Mouse (Mus musculus) left cerebral cortex, adult 18-20 months (tissue): ENCODE measurements around the gene Sowaha. TPM values are rescaled to one million over a fixed set of nuclear protein-coding genes. Genes with fewer than 3 reads are reported as not detected.

Experiments
- DNase-seq, 2 experiments: peaks; one replicate each; pipeline ENCODE4 v3.0.0; 2021 to 2022; ENCODE audit warnings: low spot score in 2 of 2, mixed read lengths in 1 of 2
- total RNA-seq, 2 experiments: library from RNA; stranded (reverse); gene quantifications; 2 replicates each; pipeline ENCODE4 v1.2.3; 2021

The Sowaha gene
- total RNA-seq, 2 experiments from 2014 or later = 61.7 to 78.5 TPM

DNA sequence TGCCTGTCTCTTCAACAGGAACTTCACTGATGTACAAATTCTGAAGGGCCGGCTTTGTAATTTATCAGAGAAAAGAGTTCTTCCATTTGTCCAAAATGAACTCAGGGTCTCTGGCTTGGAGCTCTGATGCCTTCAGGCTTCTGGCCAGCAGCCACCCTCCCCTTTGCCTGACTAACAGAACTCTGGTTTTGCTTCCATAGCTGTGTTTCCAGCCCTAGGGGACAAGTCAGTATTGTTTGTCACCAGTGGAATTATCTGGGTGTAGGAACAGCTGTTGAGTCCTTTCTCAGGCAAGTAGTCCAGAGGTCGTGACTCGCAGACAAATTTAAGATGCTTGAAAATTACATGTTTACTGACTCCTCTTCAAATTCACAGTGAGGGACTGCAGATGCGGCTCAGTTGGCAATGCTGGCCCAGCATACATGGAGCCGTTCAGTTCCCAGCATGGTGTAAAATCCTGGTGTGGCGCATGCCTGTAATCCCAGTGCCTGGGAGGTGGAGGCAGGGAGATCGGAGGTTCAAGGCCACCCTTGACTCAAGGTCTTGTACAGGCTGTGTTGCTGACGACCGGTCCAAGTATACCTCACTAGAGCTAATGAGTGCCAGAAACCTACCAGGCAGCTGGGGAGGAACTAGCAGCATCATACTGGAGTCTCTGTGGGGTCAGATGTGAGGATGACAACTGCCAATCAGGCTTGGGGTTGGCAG lies 27.2 kb upstream of the Sowaha start:
- DNase-seq = no peak

DNA sequence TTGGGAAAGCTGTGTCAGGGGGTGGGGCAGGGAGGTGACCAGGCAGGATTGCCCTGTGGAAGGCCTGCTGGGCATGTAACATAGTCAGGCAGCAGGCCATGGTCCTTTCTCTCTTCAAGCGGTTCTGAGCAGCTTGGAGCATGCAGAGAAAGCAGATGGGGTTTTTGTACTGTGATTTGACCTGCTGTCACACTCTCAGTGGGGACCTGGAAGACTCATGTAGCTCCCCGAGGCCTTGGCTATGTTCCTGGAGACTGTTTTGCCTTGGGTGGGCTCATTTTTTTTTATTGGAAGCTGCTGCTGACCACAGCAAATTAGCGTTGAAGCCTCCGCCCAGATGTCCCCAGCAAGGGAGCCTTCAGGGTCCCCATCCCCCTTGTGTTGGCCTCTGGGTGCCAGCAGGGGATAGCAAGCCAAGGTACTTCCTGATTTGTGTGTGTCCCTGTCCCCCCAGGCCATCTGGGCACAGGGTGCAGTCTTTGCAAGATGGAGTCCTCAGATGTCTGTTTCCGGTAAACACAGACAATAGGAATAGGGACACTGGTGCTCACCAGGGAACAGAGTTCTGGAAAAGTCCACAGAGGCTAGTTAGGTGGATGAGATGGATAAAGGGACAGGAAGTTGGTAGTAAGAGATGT lies 25.1 kb upstream of the Sowaha start:
- no peak for DNase-seq

DNA sequence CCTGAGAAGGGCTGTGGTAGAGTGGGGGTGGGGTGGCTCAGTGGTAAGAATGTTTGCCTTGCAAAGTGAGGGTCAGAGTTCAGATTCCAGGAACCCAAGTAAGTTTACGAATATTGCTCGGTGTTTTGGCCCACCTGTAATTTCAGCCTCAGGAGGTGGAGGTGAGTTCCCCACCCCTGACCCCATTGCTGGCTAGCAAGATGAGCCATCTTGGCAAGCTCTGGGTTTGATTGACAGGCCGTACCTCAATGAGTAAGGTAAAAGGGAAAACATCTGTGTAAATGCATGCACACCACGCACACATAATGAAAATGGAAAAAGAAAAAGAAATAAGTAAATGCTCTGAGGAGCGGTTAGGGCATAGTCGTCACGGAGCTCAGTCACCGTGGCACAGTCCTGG lies 24.3 kb upstream of the Sowaha start:
- no peak for DNase-seq

DNA sequence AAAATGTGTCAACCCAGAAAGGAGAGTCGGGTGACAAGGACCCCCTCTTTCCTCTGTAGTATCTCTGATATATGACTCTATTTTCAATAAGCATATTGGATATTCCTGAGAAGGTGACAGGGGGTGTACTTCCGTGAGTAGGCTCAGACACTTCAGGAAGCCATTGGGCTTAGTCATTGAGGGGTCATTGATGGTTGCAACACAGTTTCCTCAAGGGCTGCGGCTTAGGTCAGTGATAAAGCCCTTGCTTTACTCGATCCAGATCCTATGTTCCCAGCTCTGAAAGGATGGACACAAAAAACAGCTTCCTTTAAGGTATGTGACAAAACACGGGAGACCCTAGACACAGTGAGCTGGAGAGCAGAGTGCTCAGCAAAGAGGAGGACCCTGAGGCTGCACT lies 23.7 kb upstream of the Sowaha start:
- no peak for DNase-seq

DNA sequence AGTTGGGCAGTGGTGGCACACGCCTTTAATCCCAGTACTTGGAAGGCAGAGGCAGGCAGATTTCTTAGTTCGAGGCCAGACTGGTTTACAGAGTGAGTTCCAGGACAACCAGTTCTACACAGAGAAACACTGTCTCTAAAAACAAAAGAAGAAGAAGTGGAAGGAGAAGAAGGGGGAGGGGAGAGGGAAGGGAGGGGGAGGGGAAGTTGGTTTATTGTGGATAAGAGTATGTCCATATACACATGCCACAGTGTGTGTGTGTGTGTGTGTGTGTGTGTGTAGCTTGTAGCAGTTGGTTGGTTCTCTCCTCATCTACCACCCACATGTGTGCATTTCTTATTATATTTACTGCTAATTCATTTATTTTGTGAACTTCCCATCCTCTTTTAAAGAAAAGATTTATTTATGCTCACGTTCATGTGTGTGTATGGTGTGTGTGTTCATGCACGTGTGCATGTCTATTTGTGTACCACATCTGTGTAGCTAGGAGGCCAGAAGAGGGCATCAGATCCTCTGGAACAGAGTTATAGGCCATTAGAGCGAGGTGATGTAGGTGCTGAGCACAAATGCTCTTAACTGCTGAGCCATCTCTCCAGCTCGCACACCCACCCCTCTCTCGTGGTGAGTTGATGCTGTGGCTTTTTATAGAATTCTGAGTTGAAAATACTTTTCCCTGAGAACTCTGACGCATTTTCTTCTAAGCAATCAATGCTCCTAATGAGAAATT lies 22.1 kb upstream of the Sowaha start:
- peak in 1 of 2 experiments; percentile 52 for DNase-seq

DNA sequence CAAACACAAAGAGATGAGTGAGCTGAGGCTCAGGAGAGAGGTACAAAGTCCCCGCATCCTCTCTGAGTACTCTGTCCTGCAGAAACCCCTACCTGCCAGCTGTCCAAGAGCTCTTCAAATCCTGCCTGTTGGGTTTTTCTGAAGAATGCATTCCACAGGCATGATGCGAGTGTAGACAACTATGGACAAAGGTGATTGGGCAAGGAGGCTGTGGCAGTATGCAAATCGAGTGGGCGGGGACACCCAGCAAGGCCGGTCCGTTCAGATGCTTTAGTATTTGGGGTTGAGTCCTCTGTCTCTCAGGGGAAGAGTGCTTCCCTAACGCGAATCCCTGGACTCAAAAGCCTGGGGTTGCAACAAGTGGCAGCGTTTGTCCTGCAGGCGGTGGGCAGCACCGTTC lies 20.5 kb upstream of the Sowaha start:
- no peak for DNase-seq

DNA sequence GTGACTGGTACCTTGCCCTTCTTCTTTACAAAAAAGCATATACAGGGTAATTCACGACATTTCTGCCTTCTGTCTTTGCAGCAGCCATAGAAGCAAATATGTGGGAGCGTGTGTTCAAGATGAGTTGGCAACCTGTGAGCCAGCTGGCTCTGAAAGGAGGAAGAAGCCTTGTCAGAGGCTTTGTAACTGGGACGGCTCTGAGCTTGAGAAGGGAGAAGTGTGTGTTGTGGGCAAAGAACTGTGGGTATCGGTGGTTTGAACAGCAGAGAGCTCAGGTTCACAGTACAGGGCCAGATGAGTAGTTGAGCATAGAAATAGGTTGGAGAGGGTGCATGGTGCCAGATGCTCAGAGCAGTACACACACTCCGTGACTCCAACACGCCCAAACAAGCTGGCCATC lies 16.9 kb upstream of the Sowaha start:
- peak; percentile 54 to 67 for DNase-seq

DNA sequence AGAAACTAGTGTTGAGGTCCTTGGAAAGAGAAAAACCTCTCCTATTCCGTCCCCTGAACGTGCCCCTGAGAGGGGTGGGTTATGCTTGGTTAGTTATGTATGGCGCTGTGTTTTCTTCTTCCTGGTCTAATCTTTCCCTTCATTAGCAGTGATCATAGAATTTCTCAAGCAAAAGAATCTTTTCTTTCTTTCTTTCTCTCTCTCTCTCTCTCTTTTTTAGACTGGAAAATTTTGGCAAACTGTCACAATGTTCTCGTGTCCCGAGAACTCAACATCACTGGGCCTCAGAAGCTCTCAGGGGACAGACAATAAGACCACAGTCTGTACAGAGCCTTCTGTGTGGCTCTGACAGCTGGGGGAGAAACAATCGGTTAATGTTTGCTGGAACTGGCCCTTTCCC lies 15.3 kb upstream of the Sowaha start:
- DNase-seq = no peak

DNA sequence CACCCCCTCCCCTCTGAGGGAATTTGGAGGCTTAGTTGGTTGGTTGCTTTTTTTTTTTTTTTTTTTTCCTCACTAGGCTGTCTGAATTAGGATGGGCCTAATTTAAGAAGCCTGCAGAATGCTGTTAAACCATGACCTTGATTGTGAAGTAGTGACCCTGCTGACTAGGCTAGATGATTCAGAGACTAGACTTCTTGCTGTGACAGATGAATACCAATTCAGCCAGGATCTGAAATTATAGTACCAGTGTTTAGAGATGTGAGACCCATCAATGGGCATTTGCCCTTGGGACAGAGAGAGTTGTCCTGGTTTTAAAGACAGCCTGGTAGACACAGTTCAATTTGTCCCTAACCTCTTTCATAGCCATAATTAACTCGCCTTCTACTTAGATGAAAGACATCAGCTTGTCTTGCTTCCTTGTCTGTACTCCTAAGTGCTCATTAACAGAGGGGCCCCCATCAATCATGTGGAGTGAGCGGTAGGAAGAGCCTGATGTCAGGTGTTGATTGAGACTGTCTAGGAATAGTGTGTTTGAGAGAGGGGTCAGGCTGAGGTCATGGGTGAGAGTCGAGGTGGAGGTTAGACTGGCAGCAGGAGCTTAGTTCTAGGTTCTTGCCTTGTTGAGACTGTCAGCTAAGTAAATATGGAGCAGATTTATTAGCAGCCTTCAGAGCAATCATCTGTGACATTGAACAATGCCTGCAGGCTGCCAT lies 13.3 kb upstream of the Sowaha start:
- no peak for DNase-seq

DNA sequence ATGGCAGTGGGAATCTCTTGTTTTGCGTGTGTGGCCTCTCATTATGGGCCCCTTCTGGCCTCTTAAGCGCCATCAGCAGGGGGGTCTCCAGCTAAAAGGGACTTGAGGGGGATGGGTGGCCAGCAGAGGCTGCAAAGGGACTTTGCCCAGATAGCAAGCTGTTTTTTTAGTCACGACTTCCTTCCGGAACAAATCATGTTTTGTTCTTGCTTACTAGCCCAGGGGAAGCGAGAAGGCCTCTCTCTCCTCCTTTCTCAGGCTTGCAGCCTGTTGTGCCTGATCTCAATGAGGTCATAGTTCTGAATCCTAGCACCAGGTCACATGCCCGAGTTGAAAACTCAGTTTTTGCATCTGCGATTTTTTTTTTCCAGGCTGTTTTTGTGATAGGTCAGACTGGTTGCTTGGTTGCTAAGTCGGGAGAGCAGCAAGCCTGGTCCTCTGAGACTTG lies 11.9 kb upstream of the Sowaha start:
- no peak for DNase-seq

DNA sequence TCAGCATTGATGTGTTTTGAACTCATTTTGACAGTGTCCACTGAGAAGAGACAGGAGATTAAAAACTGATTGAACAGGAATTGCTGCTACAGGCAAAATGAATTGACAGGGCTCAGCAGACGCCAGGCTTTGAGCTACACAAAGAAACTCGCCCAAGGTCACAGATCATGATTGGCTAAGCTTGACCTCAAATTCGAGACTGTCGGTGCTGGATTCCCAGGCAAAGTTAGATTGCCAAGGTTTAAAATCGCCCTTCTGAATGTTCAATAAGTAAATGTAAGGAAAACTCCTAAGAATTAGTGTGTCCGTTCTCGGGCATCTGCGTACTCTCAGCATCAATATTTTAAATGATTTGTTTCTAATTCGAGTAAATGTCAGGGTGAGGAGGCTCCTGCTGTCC lies 9.3 kb upstream of the Sowaha start:
- no peak for DNase-seq

DNA sequence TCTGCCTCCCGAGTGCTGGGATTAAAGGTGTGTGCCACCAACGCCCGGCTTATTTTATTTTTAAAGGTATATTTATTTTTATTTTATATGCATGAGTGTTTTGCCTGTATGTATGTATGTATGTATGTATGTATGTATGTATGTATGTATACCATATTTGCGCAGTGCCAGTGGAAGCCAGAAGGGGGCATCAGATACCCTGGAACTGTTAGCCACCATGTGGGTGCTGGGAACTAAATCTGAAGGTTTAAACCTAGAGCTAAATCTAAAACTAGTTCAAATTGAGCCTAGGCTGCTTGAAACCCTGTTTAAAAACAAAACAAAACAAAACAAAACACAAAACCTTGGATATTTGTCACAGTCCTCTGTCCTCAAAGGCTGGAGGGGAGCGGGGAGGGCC lies 8.9 kb upstream of the Sowaha start:
- no peak for DNase-seq

DNA sequence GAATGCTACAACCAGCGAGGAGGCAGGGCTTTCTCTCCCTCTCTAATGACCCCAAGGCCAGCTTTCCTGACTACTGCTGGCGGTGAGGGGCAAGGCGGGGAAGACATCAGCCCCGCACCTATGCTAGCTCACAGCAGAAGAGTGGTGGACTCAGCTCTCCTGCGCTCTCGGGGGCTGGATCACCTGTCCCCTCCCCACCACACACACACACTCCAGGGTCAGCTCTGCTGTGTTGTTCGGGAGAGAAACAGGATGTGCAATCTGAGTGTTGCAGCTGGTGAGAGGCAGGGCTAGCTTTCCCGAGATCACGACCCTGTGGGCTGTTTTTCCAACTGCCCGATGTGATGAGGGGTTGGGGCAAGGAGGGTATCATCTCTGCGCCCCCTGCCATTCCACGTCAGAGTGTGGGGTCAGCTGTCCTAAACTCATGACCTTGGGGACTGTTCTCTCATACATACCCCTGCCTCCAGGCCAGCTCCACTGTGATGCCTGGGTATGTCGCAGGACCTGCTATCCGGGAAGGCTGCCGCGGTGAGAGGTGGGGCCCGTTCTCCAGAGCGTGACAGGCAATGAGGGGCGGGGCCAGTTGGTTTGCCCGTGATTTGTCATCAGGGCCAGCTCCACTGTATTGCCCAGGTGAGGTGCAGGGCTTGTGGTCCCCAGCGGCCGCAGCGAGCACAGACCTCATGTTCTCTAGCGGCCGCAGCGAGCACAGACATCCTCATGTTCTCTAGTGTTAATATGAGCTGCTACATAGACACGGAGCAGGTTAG lies 6.9 kb upstream of the Sowaha start:
- DNase-seq = no peak

DNA sequence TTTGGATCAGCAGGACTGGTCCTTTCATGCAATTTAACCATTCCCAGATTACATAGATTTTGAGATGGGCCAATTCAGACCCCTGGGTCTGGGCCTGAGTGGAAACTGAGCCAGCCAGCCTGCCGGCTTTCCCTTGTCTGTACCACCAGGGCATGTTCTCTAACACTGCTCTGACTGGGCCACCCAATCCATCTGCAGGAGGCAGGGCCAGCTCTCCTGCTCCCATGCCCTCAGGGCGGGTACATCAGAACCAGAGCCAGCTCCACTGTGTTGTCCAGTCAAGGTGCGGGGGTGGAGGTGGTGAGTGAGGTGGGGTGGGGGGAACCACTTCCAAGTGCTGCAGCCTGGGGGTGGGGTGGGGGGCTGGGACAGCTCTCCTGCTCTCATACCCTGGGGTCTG lies 6.3 kb upstream of the Sowaha start:
- DNase-seq = no peak

DNA sequence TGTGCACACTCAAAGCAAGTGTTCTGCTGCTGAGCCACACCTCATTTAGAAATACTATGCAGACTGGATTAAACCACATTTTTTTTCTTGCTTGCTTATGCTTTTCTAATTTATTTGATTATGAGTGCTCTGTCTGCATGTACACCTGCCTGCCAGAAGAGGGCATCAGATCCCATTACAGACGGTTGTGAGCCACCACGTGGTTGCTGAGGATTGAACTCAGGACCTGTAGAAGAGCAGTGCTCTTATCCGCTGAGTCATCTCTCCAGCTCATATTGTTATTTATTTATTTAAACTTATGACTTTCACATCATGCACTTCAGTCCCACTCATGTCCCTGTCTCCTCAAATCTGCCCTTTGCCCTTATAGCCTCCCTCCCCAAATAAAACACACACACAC lies 5.6 kb upstream of the Sowaha start:
- DNase-seq = no peak

DNA sequence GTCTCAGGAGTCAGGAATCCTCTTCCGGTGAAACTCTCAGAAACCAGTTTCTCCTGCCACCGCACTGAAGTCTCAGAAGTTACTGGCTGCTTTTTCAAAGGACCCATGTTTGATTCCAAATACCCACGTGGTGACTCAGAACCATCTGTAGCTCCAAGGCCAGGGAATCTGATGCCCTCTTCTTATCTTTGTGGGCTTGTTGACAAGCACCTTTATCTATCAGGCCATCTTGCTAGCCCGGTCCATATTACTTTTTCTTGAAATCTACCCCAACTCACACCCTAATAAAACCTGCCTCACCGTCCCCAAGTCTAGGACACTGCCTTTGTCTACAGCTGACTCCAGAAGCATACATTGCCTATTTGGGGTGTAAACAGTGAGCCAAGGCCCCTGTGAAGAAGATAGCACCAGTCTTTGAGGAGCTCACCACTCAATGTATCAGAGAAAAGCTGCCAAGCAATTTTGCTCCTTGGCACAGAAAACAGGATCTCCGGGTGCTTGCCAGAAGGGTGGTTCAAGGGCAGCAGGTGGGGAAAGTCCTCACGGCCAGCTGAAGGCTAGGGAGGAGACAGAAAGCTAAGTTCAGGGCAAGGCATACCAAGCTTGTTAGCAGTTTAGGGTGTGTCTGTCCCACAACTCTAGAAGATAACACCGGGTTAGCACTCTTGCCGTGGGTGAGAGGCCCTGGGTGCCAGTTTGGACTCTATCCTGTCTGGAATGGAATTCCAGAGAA lies 3.3 kb upstream of the Sowaha start:
- DNase-seq = no peak

DNA sequence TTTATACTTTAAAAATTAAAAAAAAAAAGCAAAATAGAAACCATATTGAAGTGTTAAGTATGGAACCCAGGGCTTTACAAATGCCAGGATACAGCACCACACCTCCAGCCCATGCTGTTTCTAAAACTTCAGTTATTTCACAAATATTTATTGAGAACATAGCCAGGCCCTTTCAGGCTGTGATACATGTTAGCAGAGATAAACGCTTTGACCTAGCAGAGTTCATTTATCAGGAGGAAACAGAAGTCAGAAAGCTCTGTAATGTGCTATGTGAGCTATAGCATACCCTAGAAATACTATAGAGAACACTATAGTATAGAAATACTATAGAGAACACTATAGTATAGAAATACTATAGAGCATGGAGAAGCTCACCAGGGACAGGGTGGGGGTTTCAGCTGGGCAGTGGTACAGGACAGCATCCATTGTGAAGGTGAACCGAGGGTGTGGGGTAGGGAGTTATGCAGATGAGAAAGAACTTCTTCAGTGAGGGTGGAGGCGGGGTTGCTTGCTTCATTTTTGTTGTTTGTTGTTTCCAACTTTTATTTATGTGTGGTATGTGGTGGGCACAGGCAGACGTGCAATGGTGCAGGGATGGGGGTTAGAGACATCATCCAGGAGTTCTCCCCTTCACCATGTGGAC lies 1.1 kb upstream of the Sowaha start:
- no peak for DNase-seq

DNA sequence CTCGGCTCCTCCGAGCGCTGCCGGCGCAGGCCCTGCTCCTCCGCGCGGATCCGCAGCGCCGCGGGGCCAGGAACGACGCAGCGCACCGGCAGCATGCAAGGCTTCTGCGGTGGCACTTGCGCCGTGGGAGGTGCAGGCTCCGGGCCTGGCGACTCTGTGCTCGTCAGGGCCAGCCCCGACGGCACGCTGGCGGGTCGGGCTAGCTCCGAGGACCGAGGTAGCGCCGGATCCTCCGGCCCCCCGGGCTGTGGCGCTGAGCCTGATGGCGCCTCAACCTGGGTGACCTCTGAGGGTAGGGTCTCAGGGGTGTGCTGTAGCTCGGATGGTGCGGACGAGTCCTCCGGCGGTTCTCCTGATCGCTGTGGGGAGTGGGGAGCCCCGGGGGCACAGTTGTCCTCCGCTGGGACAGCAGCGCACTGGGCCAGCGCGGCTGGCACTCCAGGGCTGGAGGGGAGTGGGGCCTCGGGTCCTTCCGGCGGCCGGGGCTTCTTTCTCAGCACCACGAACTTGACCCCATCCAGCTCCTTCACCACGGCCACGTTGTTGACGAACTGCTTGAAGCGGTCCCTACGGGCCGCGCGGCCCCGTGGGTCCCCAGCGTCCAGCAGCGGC lies 797 bp downstream of the Sowaha start:
- peak in 1 of 2 experiments; percentile 60 for DNase-seq
